ENCODE assay signal across 17 mouse cellular contexts in genomic region chr2:102662911-102663310, GRCm38 (mm10). TPM values are rescaled to one million over a fixed set of nuclear protein-coding genes. Genes with fewer than 3 reads are reported as not detected.
DNase-seq lines count a peak whose midpoint lies in the region; ATAC-seq lines count a peak whose summit lies in the region.
"Had no signal": no experiment of that assay in that cellular context is flagged by ENCODE, and none has a peak within 500 bp of the region (broad histone marks: within the 10 kb centered on the region; RNA-seq: fewer than 3 reads in every experiment).

No protein-coding gene starts in this region.

- no peaks in the 10 kb centered on the region for H3K9me3 ChIP-seq in forebrain, embryonic 12.5 days
- H3K9me3 ChIP-seq in hindbrain, embryonic 14.5 days (ENCODE audit: control insufficient read depth, low read length): no peaks in the 10 kb centered on the region
- no peaks in the 10 kb centered on the region for H3K9me3 ChIP-seq in midbrain, embryonic 16.5 days (replicated peaks; ENCODE audit: control insufficient read depth, low read length, poor library complexity, severe bottlenecking)
- H3K9me3 ChIP-seq: embryonic facial prominence, embryonic 13.5 days; heart, embryonic 15.5 days; intestine, embryonic 15.5 days; limb, embryonic 13.5 days had no signal

- H3K9ac ChIP-seq in forebrain, embryonic 12.5 days: 0 out of 2 replicates have a peak overlapping the region, but pooled peaks have one; percentile 12
- H3K9ac ChIP-seq in hindbrain, embryonic 14.5 days: peak overlapping the region; percentile 82
- 0 out of 2 replicates have a peak overlapping the region, but pooled peaks have one; percentile 39 for H3K9ac ChIP-seq in midbrain, embryonic 16.5 days (ENCODE audit: low read depth, low read length)
- H3K9ac ChIP-seq: embryonic facial prominence, embryonic 13.5 days; heart, embryonic 15.5 days; intestine, embryonic 15.5 days; limb, embryonic 13.5 days; liver, postnatal 0 days had no signal

- DNase-seq in embryo, embryonic 11 days: peak; percentile 18
- DNase-seq in embryo, embryonic 10 days (ENCODE audit: low spot score): no peak
- DNase-seq in hindbrain, embryonic 14.5 days (ENCODE audit: low spot score): no peak
- DNase-seq in kidney, postnatal 14 days: no peak
- no peak for DNase-seq in urinary bladder, postnatal 14 days (ENCODE audit: low spot score)
- no peak for DNase-seq in frontal cortex, postnatal 14 days (ENCODE audit: low spot score in 2 of 2)
- DNase-seq: cerebellum, adult 9-11 months; kidney, postnatal 10 days; liver, postnatal 0 days; thymus, postnatal 4 days had no signal

- H3K27ac ChIP-seq in forebrain, embryonic 12.5 days: peak overlapping the region; percentile 83
- H3K27ac ChIP-seq in hindbrain, embryonic 14.5 days: peak overlapping the region; percentile 95
- H3K27ac ChIP-seq in midbrain, embryonic 16.5 days (ENCODE audit: low read length): peak overlapping the region; percentile 69
- H3K27ac ChIP-seq: embryonic facial prominence, embryonic 13.5 days; heart, embryonic 15.5 days; intestine, embryonic 15.5 days; limb, embryonic 13.5 days had no signal

- no peaks in the 10 kb centered on the region for H3K36me3 ChIP-seq in forebrain, embryonic 12.5 days (replicated peaks)
- H3K36me3 ChIP-seq in hindbrain, embryonic 14.5 days (replicated peaks; ENCODE audit: control insufficient read depth, insufficient read depth): no peaks in the 10 kb centered on the region
- H3K36me3 ChIP-seq in midbrain, embryonic 16.5 days (ENCODE audit: control insufficient read depth, insufficient read depth, low read length): no peaks in the 10 kb centered on the region
- H3K36me3 ChIP-seq: embryonic facial prominence, embryonic 13.5 days; heart, embryonic 15.5 days; intestine, embryonic 15.5 days; limb, embryonic 13.5 days had no signal

- no peak for ATAC-seq in forebrain, embryonic 12.5 days (ENCODE audit: low FRiP score)
- ATAC-seq in hindbrain, embryonic 14.5 days (ENCODE audit: low FRiP score): peak; percentile 12; the same call in 1 of the 2 replicates
- ATAC-seq in midbrain, embryonic 16.5 days: no peak
- ATAC-seq: intestine, embryonic 15.5 days; liver, postnatal 0 days; Patski had no signal

- peaks cover 51% of the 10 kb centered on the region for H3K4me1 ChIP-seq in forebrain, embryonic 12.5 days
- H3K4me1 ChIP-seq in hindbrain, embryonic 14.5 days (replicated peaks; ENCODE audit: control insufficient read depth, insufficient read depth, low read length): peaks cover 43% of the 10 kb centered on the region
- H3K4me1 ChIP-seq in midbrain, embryonic 16.5 days (ENCODE audit: control insufficient read depth, insufficient read depth, low read length): peaks cover 40% of the 10 kb centered on the region

- peak overlapping the region; percentile 90 for H3K4me2 ChIP-seq in forebrain, embryonic 12.5 days
- peak overlapping the region; percentile 73 for H3K4me2 ChIP-seq in hindbrain, embryonic 14.5 days (replicated peaks)
- peak overlapping the region; percentile 77 for H3K4me2 ChIP-seq in midbrain, embryonic 16.5 days (ENCODE audit: low read length)
- H3K4me2 ChIP-seq: embryonic facial prominence, embryonic 13.5 days; heart, embryonic 15.5 days; intestine, embryonic 15.5 days; limb, embryonic 13.5 days had no signal

- WGBS in forebrain, embryonic 12.5 days: 34% methylated on average over 9 of the region's 9 CpGs
- WGBS in hindbrain, embryonic 14.5 days: 29% methylated on average over 9 of the region's 9 CpGs
- WGBS in midbrain, embryonic 16.5 days: 25% methylated on average over 9 of the region's 9 CpGs

- H3K4me3 ChIP-seq in forebrain, embryonic 12.5 days (replicated peaks): no peak overlapping the region
- H3K4me3 ChIP-seq in hindbrain, embryonic 14.5 days (replicated peaks; ENCODE audit: low read length): peak overlapping the region; percentile 74; the same call in 1 of the 2 replicates
- H3K4me3 ChIP-seq in midbrain, embryonic 16.5 days (ENCODE audit: low read depth, low read length): no peak overlapping the region
- H3K4me3 ChIP-seq: embryonic facial prominence, embryonic 13.5 days; heart, embryonic 15.5 days; intestine, embryonic 15.5 days; limb, embryonic 13.5 days had no signal

- peaks cover 9% of the 10 kb centered on the region for H3K27me3 ChIP-seq in forebrain, embryonic 12.5 days
- H3K27me3 ChIP-seq in hindbrain, embryonic 14.5 days (ENCODE audit: control insufficient read depth, insufficient read depth, low read length): no peaks in the 10 kb centered on the region
- H3K27me3 ChIP-seq in midbrain, embryonic 16.5 days (ENCODE audit: control insufficient read depth, insufficient read depth, low read depth, low read length): no peaks in the 10 kb centered on the region

RNA-seq across cellular contexts. Expression of gene Slc1a2, which starts 4.5 kb away (rescaled TPM):
- polyA plus RNA-seq in forebrain, embryonic 12.5 days (2016; fragmentation: Nextera tagmentation; extraction: Ambion mirVana): 12.1 and 13.1 TPM in 2 replicates
- 23.9 and 26.7 TPM in 2 replicates for polyA plus RNA-seq in hindbrain, embryonic 14.5 days (2014; fragmentation: Nextera tagmentation; extraction: Ambion mirVana)
- 14.5 and 19.4 TPM in 2 replicates for polyA plus RNA-seq in midbrain, embryonic 16.5 days (2015; fragmentation: Nextera tagmentation; extraction: Ambion mirVana)

Comparison
In these comparisons a context has a peak if more than half of its experiments do, and no peak if none do; other contexts are left out.
1. H3K9ac ChIP-seq: peak in every context shown above with its lines; median percentile 82 in hindbrain, embryonic 14.5 days; 39 in midbrain, embryonic 16.5 days; 12 in forebrain, embryonic 12.5 days.